Mouse (Mus musculus): ENCODE measurements around the gene Rnf168. TPM values are rescaled to one million over a fixed set of nuclear protein-coding genes. Genes with fewer than 3 reads are reported as not detected.

Rnf168 gene
- total and polyA plus RNA-seq, 3 experiments: 14.9 to 61.5 (median 17.6) TPM

- no peak for TF ChIP-seq TAL1 (IDR thresholded peaks at IDR 0.05; ENCODE audit: low read length)
- TF ChIP-seq ZKSCAN1 (IDR thresholded peaks at IDR 0.05; ENCODE audit: low read depth, low read length): no peak
- no peak for TF ChIP-seq NELFE (IDR thresholded peaks at IDR 0.05; ENCODE audit: low read depth, low read length)
Observed at GRCm38 (mm10) chr16:32237930-32238680, 39.2 kb upstream of the Rnf168 start (continued).

DNA sequence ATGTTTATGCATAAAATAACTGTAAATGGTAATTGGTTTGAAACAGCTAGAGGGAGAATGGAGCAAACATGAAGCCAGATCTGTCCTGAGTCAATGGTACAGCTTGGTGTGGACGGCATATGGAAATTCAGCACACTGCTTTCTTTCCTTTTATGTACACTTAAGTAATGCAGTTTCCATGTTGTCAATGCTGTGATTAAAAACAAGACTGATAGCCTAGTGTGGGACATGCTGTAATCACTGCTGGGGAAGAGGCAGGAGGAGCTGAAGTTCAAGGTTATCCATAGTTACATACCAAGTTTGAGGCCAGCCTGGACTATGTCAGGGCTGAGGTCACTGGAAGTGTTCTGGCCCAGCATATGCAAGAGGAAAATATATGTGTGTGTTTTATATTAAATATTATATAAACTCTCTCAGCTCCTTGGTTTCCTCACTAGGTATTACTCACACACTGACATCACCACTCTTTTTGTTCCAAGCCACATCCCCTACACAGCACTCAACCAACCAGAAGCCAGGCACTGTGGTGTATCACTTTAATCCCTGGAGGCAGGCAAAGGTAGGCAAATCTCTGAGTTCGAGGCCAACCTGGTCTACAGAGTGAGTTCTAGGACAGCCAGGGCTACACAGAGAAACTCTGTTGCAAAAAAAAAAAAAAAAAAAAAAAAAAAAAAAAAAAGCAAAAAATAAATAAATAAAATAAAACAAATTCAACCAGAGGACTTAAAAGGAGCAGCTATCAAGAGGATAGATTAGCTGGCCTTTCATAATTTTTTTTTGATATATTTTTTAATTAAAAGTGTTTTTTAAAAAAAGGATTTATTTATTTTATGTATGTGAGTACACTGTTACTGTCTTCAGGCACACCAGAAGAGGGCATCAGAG lies 37.6 kb upstream of the Rnf168 start:
- Histone ChIP-seq H3K4me3 (ENCODE audit: control insufficient read depth in 1 of 2, insufficient read depth in 1 of 2, low read depth in 2 of 2, low read length in 2 of 2) (no peak overlapping the region), H3K9me3 (replicated peaks; ENCODE audit: insufficient read depth, low read length) (no peaks in the 10 kb centered on the region), H3K36me3 (ENCODE audit: control insufficient read depth in 1 of 2, insufficient read depth in 2 of 2, low read length in 2 of 2) (peaks cover 5 to 10% of the 10 kb centered on the region in 2 experiments; a peak in 3 of 4 replicates), H3K27me3 (ENCODE audit: control insufficient read depth in 1 of 2, insufficient read depth in 2 of 2, low read length in 2 of 2) (no peaks in the 10 kb centered on the region), H3K27ac (ENCODE audit: control insufficient read depth, low read depth, low read length) (no peak overlapping the region), H3K4me1 (ENCODE audit: control insufficient read depth in 1 of 2, insufficient read depth in 2 of 2, low read length in 2 of 2) (no peaks in the 10 kb centered on the region; a peak in 1 of 4 replicates), H3K79me2 (ENCODE audit: control insufficient read depth, insufficient read depth, low read length, poor library complexity) (peaks cover 21% of the 10 kb centered on the region), H3K9ac (ENCODE audit: control insufficient read depth, low read depth, low read length, poor library complexity, severe bottlenecking) (no peak overlapping the region)
- TF ChIP-seq GATA1 (IDR thresholded peaks at IDR 0.05; ENCODE audit: low read depth, low read length) (no peak), ZNF384 (IDR thresholded peaks at IDR 0.05; ENCODE audit: low read depth, low read length) (peak; percentile 48)
- no peak for DNase-seq (ENCODE audit: low read depth, low spot score)

GRCm38 (mm10) chr16:32243901-32244300 lies 33.4 kb upstream of the Rnf168 start:
- H3K36me3 ChIP-seq (ENCODE audit: control insufficient read depth in 1 of 2, insufficient read depth in 2 of 2, low read length in 2 of 2): peaks cover 0 to 30% of the 10 kb centered on the region in 2 experiments; a peak in 3 of 4 replicates
- TF ChIP-seq ETS1 (IDR thresholded peaks at IDR 0.05; ENCODE audit: low read depth, low read length) (no peak), EP300 (IDR thresholded peaks at IDR 0.05; ENCODE audit: low read depth in 1 of 2, low read length in 2 of 2) (no peak), MAX (IDR thresholded peaks at IDR 0.05; ENCODE audit: low read length) (no peak), JUND (IDR thresholded peaks at IDR 0.05; ENCODE audit: low read depth, low read length) (no peak), ZKSCAN1 (IDR thresholded peaks at IDR 0.05; ENCODE audit: low read depth, low read length) (no peak), GATA1 (IDR thresholded peaks at IDR 0.05; ENCODE audit: low read depth, low read length) (no peak), GABPA (IDR thresholded peaks at IDR 0.05; ENCODE audit: low read depth, low read length) (no peak), NRF1 (IDR thresholded peaks at IDR 0.05; ENCODE audit: insufficient read depth, low read depth, low read length, poor library complexity, severe bottlenecking) (no peak), RCOR1 (IDR thresholded peaks at IDR 0.05; ENCODE audit: low read depth, low read length) (no peak), RAD21 (IDR thresholded peaks at IDR 0.05; ENCODE audit: low read depth, low read length) (no peak), ELF1 (IDR thresholded peaks at IDR 0.05; ENCODE audit: low read depth, low read length) (no peak), HCFC1 (IDR thresholded peaks at IDR 0.05; ENCODE audit: low read depth, low read length) (no peak), TAL1 (IDR thresholded peaks at IDR 0.05; ENCODE audit: low read length) (no peak), CTCF (IDR thresholded peaks at IDR 0.05 in 2 of 3, conservative IDR thresholded peaks at IDR 0.05 in 1 of 3; ENCODE audit: control insufficient read depth in 1 of 3, insufficient read depth in 1 of 3, low read depth in 2 of 3, low read length in 3 of 3, poor library complexity in 1 of 3, severe bottlenecking in 1 of 3) (no peak), MAZ (IDR thresholded peaks at IDR 0.05; ENCODE audit: low read depth, low read length) (no peak)
- no peaks in the 10 kb centered on the region for H3K27me3 ChIP-seq (ENCODE audit: control insufficient read depth in 1 of 2, insufficient read depth in 2 of 2, low read length in 2 of 2)
- H3K9me3 ChIP-seq (replicated peaks; ENCODE audit: insufficient read depth, low read length): no peaks in the 10 kb centered on the region
- H3K79me2 ChIP-seq (ENCODE audit: control insufficient read depth, insufficient read depth, low read length, poor library complexity): peaks cover 46% of the 10 kb centered on the region
- no peak for DNase-seq (ENCODE audit: low read depth, low spot score)
- H3K4me1 ChIP-seq (ENCODE audit: control insufficient read depth in 1 of 2, insufficient read depth in 2 of 2, low read length in 2 of 2): peaks cover 8 to 10% of the 10 kb centered on the region in 2 experiments
- H3K4me3 ChIP-seq (ENCODE audit: control insufficient read depth in 1 of 2, insufficient read depth in 1 of 2, low read depth in 2 of 2, low read length in 2 of 2): no peak overlapping the region
- H3K27ac ChIP-seq (ENCODE audit: control insufficient read depth, low read depth, low read length): no peak overlapping the region
- no peak overlapping the region for H3K9ac ChIP-seq (ENCODE audit: control insufficient read depth, low read depth, low read length, poor library complexity, severe bottlenecking)

All from MEL (cell line).